8 mouse cellular contexts compared by ENCODE assay signal in genomic region chr13:3610118-3610794, GRCm38 (mm10). TPM values are rescaled to one million over a fixed set of nuclear protein-coding genes. Genes with fewer than 3 reads are reported as not detected.
DNase-seq lines count a peak whose midpoint lies in the region; ATAC-seq and TF ChIP-seq lines count a peak whose summit lies in the region.

No protein-coding gene starts in this region.

- peak overlapping the region; percentile 77 for H3K9ac ChIP-seq in ES-E14 (ENCODE audit: insufficient read depth, low read depth, low read length, poor library complexity, severe bottlenecking)
- H3K9ac ChIP-seq in liver, embryonic 16.5 days (ENCODE audit: low read depth, low read length) = peak overlapping the region; percentile 88
- peak overlapping the region; percentile 90 for H3K9ac ChIP-seq in neural tube, embryonic 13.5 days

- no peaks in the 10 kb centered on the region for H3K4me1 ChIP-seq in ES-E14 (ENCODE audit: control insufficient read depth in 2 of 2, insufficient read depth in 2 of 2, low read length in 2 of 2, poor library complexity in 1 of 2)
- H3K4me1 ChIP-seq in liver, embryonic 16.5 days (ENCODE audit: control insufficient read depth, low read depth, low read length) = peaks cover 3% of the 10 kb centered on the region
- peaks cover 12% of the 10 kb centered on the region for H3K4me1 ChIP-seq in neural tube, embryonic 13.5 days (replicated peaks)

- no peaks in the 10 kb centered on the region for H3K27me3 ChIP-seq in liver, embryonic 16.5 days (ENCODE audit: control insufficient read depth, insufficient read depth, low read depth, low read length)
- peaks cover 15% of the 10 kb centered on the region for H3K27me3 ChIP-seq in neural tube, embryonic 13.5 days

- WGBS in liver, embryonic 16.5 days (ENCODE audit: insufficient replicate concordance) = under 1% methylated on average over 48 of the region's 50 CpGs
- WGBS in neural tube, embryonic 13.5 days = under 1% methylated on average over 49 of the region's 50 CpGs

- peaks cover 6% of the 10 kb centered on the region for H3K9me3 ChIP-seq in ES-E14 (ENCODE audit: control insufficient read depth, insufficient read depth, low read depth, low read length)
- no peaks in the 10 kb centered on the region for H3K9me3 ChIP-seq in liver, embryonic 16.5 days (replicated peaks; ENCODE audit: control insufficient read depth, low read length)
- no peaks in the 10 kb centered on the region for H3K9me3 ChIP-seq in neural tube, embryonic 13.5 days

- H3K4me3 ChIP-seq in ES-E14 (ENCODE audit: insufficient read depth in 1 of 2, low read depth in 1 of 2, low read length in 2 of 2, poor library complexity in 1 of 2, severe bottlenecking in 1 of 2) = peak overlapping the region; percentile 75 to 93
- peak overlapping the region; percentile 97 for H3K4me3 ChIP-seq in liver, embryonic 16.5 days (ENCODE audit: low read depth, low read length)
- peak overlapping the region; percentile 99 for H3K4me3 ChIP-seq in neural tube, embryonic 13.5 days

- H3K4me2 ChIP-seq in liver, embryonic 16.5 days (ENCODE audit: low read depth, low read length) = peak overlapping the region; percentile 89
- peak overlapping the region; percentile 87 for H3K4me2 ChIP-seq in neural tube, embryonic 13.5 days

- DNase-seq in A20 (ENCODE audit: low read depth, low spot score) (peak; percentile 79), ES-E14 (ENCODE audit: low read depth, low spot score) (no peak)
- peak; percentile 58 for DNase-seq in embryo, embryonic 11 days
- peak; percentile 46 for DNase-seq in kidney, adult 18-20 months
- DNase-seq in ovary, postnatal 14 days (ENCODE audit: low spot score) = no peak

- no peaks in the 10 kb centered on the region for H3K36me3 ChIP-seq in ES-E14 (ENCODE audit: control insufficient read depth, insufficient read depth, low read length, poor library complexity, severe bottlenecking)
- no peaks in the 10 kb centered on the region for H3K36me3 ChIP-seq in liver, embryonic 16.5 days (ENCODE audit: control insufficient read depth, insufficient read depth)
- H3K36me3 ChIP-seq in neural tube, embryonic 13.5 days = no peaks in the 10 kb centered on the region

- ATAC-seq in granulocyte monocyte progenitor cell, adult 5-6 weeks (replicated peaks; ENCODE audit: poor library complexity, severe bottlenecking) = peak; percentile 48
- ATAC-seq in liver, embryonic 16.5 days (ENCODE audit: low read depth) = peak; percentile 9; the same call in 1 of the 2 replicates
- ATAC-seq in neural tube, embryonic 13.5 days (ENCODE audit: low read depth) = peak; percentile 67

- peak overlapping the region; percentile 30; the same call in 1 of the 2 replicates for H3K27ac ChIP-seq in ES-E14 (ENCODE audit: insufficient read depth, low read depth, low read length, poor library complexity, severe bottlenecking)
- peak overlapping the region; percentile 90 for H3K27ac ChIP-seq in liver, embryonic 16.5 days (ENCODE audit: low read length)
- peak overlapping the region; percentile 91 for H3K27ac ChIP-seq in neural tube, embryonic 13.5 days (replicated peaks)

- in situ Hi-C loops in ES-E14 (cut with MboI; ENCODE audit: low sequenced_read_pairs in 2 of 2, unreplicated experiment in 2 of 2) = no loop called here

TF ChIP-seq in ES-E14, 5 proteins besides CTCF, POLR2A, EP300 and RAD21:
- TF ChIP-seq MAFK (IDR thresholded peaks at IDR 0.05; ENCODE audit: insufficient read depth, low read depth, low read length) (no peak), HCFC1 (IDR thresholded peaks at IDR 0.05; ENCODE audit: borderline replicate concordance, insufficient read depth, low read length) (no peak), ZNF384 (IDR thresholded peaks at IDR 0.05; ENCODE audit: low read depth, low read length) (no peak), ZC3H11A (IDR thresholded peaks at IDR 0.05; ENCODE audit: borderline replicate concordance, low read depth, low read length) (no peak), CHD2 (IDR thresholded peaks at IDR 0.05; ENCODE audit: low read depth, low read length) (no peak)

RNA-seq across cellular contexts. Expression of gene Fam208b, which starts 0.7 kb away (rescaled TPM):
- total RNA-seq in ES-E14 (2012; rRNA removed) = 33.1 and 34.9 TPM in 2 replicates
- total RNA-seq in granulocyte monocyte progenitor cell, adult 5-6 weeks (2014; fragmentation: Nextera tagmentation) = 44.0 and 52.0 TPM in 2 replicates
- 31.9 and 34.1 TPM in 2 replicates for total RNA-seq in granulocyte monocyte progenitor cell, adult 5-6 weeks (2017)
- 2.9 and 3.2 TPM in 2 replicates for polyA plus RNA-seq in liver, embryonic 16.5 days (2015; fragmentation: Nextera tagmentation; extraction: Ambion mirVana)
- polyA plus RNA-seq in neural tube, embryonic 13.5 days (2015; fragmentation: Nextera tagmentation; extraction: Ambion mirVana) = 15.3 and 17.3 TPM in 2 replicates

RNA-seq across cellular contexts. Expression of gene Asb13, which starts 23.6 kb away (rescaled TPM):
- total RNA-seq in ES-E14 (2012; rRNA removed) = 2.3 and 3.0 TPM in 2 replicates
- 5.2 and 7.0 TPM in 2 replicates for total RNA-seq in granulocyte monocyte progenitor cell, adult 5-6 weeks (2014; fragmentation: Nextera tagmentation)
- total RNA-seq in granulocyte monocyte progenitor cell, adult 5-6 weeks (2017) = 1.5 and 1.9 TPM in 2 replicates
- 3.8 and 5.3 TPM in 2 replicates for polyA plus RNA-seq in liver, embryonic 16.5 days (2015; fragmentation: Nextera tagmentation; extraction: Ambion mirVana)
- polyA plus RNA-seq in neural tube, embryonic 13.5 days (2015; fragmentation: Nextera tagmentation; extraction: Ambion mirVana) = 12.2 and 14.9 TPM in 2 replicates

Comparison
In these comparisons a context has a peak if more than half of its experiments do, and no peak if none do; other contexts are left out.
1. DNase-seq: peak in A20 (single experiment), embryo, embryonic 11 days (single experiment) and kidney, adult 18-20 months (single experiment); none in ES-E14 (single experiment) and ovary, postnatal 14 days (single experiment).
2. H3K27ac ChIP-seq: peak in every context shown above with its lines; median percentile 91 in neural tube, embryonic 13.5 days; 90 in liver, embryonic 16.5 days; 30 in ES-E14.
3. ATAC-seq: peak in every context shown above with its lines; median percentile 67 in neural tube, embryonic 13.5 days; 48 in granulocyte monocyte progenitor cell, adult 5-6 weeks; 9 in liver, embryonic 16.5 days.
4. Peak in every context shown above with its lines, with median percentiles within 50 percentile points of each other: H3K4me3 ChIP-seq and H3K9ac ChIP-seq.